Mouse (Mus musculus) cerebral cortex, adult 2 months (tissue): ENCODE results near the gene Sirt5.

ENCODE experiments used
- WGBS: fragments of 180-500 bp; shearing (Covaris S2); methylation state at CpG from one replicate; pipeline ENCODE4 v1.1.7; 2018; 5-methylcytosine and 5-hydroxymethylcytosine counted together

Gene Sirt5

DNA sequence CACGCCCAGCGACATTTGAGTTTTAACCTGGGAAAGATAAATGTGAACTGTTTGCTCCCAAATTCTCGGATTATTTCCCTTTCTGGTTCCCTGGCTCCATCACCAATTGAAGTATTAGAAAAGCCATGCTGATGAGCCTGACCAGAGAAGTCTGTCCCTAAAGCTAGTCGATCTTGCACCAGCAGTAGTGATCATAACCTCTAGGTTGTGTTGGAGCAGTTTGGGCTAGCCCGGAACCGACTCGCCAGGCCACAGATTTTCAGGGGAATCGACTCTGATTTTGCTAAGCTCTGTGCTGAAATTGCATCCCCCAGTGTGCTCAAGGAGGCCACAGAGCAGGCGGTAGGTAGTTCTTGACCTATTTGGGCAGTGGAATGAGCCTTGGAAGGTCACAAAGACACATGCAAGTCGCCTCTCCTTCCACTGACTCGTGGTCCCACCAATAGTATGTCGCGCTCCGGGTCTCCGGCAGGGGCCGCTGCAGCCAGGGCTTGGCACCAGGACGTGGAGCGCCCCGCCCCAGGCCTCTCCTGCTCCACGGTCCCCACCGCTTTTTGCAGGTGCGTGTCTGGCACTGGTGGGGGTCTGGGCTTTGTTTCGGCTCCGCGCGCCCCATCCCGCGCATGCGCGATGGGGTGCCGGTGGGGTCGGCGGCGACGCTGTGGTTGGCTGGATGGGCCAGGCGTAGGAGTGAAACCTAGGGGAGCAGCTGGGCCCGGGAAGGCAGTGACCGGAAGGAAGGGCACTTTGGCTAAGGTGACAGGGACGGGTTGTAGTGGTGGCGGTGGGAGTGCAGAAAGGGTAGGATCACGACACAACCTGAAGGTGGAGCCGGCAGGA lies at the start of gene Sirt5:
Gene Sirt5, plus strand, starts transcription at position 512 of the 840 bp plus-strand sequence.
- 14% methylated on average over 42 of the region's 42 CpGs for WGBS

DNA sequence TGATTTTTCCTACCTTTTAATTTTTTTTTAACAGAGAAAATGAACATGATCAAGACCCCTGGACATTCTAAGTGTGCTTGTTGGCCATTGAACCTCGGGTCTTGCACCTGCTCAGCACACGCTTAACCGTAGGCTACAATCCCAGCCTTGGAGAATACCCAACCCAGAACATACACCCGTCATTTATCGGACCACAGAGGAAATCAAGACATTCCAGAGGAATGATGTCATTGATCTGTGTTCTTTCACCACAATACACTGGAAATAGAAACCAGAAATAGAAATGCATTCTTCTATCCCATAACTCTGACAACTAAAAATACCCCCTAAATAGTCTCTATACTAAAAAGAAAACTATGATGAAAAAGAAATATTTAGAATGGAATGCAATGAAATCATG lies 47.9 kb upstream of the Sirt5 start:
- 67% methylated on average over 5 of the region's 5 CpGs for WGBS

DNA sequence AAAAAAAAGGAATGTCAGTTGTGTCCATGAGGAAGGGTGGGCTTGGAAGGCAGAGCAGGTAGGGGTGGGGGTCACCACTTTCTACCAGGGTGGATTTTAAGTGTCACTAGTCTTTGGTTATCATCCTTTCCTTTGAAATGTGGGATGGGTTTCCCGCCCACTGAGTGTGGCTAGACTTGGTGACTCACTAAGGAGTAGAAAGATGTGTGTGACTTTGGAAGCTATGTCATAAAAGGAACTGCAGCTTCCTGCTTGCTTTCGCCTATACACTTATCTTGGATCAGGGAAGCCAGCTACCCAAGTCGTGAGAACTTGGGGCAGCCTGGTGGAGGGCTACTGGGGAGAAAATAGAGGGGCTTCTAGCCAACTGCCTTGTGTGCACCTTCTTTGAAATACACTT lies 45.9 kb upstream of the Sirt5 start:
- 57% methylated on average over 3 of the region's 3 CpGs for WGBS

DNA sequence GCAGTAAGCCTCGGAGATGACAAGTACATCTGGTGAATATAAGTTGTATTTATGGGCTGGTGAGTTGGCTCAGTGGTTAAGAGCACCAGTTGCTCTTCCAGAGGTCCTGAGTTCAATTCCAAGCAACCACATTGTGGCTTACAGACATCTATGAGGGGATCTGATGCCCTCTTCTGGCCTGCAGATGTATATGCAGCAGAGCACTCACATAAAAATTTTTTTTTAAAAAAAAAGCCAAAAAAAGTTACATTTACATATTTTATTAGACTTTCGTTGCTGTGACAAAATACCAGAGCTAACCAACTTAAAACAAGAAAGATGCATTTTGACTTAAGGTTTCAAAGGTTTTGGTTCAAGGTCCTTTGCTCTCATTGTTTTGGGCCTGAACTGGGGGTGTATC lies 43.8 kb upstream of the Sirt5 start:
- 85% methylated on average over 2 of the region's 2 CpGs for WGBS

DNA sequence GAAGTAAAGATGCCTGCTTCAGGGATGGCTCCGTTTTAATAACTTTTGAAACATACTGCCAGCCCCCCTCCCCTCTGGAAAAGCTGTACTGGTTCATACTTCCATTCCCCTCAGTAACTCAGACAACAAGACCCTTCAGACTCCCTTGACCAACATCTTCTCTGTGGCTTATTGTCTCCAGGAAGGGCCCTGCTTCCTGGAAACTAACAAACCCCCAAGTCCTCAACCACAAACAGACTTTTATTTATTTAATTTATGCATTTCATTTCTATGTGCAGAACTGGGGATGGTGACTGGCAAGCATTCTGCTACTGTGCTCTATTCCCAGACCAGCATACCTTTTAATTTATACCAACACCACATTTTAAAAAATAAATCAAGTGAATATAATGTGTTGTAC lies 39.9 kb upstream of the Sirt5 start:
- WGBS, result 68% methylated on average over 1 of the region's 1 CpGs

DNA sequence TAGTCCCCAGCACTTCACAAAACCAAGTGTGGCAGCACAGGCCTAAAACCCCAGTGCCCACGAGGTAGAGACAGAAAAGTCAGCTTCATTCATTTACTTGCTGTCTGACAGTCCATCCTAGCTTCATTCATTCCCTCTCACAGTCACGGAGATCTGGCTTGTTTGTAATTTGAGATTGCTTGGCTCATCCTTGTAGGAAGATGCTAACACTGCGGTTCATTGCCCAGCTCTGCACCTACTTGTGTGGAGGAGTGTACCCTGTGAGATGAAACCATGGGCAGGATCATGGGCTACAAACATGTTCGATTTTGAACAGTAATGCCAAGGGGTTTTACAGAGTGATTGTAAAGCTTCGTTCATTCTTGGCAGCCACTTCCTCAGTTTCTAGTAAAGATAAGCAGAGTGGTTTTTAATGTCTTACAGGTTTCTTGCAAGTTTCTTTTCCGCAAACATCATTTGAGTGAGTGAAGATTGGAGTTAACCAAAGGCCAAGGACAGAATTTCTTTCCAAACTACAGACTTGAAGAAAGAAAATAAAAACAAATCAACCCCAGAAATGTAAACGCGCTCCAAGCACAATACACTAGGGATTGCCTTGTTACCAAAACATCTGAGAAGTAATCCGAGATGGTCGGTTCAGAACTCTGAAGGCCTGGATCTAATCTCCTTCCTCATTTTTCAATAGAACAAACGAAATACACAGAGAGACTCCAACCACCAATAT lies 33.4 kb upstream of the Sirt5 start:
- whole genome bisulfite sequencing, result 75% methylated on average over 11 of the region's 11 CpGs

DNA sequence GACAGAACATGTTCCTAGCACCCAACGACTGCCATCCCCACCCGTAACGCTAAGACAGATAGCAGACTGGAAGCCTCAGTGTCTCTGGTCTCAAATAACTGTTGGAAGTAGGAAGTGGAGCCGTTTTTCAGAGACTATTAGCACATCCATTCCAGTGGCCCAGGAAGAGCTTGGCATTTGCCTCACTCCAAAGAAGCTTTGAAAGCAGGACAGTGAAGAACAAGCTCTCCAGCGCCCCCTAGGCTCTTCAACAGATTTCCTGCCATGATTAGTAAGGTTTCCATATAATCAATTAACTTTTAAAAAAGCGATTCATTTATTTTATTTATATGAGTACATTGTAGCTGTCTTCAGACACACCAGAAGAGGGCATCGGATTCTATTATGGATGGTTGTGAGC lies 32.7 kb upstream of the Sirt5 start:
- WGBS, result 49% methylated on average over 7 of the region's 7 CpGs

DNA sequence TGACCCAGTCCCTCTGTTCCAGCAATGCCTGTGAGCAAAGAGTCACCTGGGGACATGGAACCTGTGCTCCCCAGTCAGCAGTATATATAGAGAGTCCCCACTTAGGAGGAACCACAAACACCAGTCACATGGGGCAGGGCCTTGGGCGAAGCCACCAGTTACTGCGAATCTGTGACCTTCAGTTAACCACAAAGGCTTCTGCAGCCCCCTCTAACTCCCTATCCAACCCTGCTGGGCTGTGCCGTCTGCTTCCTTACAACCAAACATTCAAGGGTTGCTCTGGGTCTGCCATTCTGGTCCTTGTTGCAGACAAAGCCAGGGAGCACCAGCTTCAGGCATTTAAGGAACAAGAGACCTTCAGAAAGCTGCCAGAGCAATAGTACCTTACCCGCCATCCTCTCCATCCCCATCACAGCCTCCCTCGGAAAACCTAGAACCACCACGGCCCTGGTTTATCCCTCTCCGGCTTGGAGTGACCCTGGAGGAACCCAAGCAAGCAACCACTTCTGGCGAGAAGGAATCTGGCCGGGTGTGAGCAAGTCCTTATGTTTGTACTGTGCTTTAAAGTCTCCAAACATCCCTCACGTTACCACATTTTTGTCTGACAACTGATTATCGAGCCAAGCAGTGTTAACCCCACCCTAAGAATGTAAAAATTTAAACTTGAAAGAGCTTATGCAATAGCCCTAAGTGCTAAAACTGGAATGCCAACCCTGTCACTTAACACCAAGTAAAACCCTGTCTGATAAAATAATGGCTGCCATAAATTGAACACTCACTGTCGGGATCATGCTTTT lies 28.7 kb upstream of the Sirt5 start:
- WGBS, result 75% methylated on average over 12 of the region's 12 CpGs

DNA sequence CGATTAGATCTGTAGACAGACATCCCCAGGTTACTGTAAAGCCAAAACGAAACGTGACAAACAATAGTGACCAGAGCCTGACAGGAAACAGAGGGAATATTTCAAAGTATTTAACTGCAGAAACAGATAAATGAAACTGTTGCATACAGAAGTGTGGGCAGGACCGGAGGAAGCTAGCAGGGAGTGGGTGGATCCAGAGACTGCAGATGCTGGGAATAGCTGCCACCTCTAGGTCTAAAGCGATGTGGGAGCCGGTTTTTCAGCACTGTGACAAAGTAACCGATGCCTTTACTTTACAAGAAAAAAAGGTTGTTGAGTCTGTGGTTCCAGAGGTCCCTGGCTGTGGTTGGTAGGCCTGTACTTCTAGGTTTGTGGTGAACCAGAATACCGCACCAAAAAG lies 27.3 kb upstream of the Sirt5 start:
- WGBS, result 71% methylated on average over 8 of the region's 8 CpGs

DNA sequence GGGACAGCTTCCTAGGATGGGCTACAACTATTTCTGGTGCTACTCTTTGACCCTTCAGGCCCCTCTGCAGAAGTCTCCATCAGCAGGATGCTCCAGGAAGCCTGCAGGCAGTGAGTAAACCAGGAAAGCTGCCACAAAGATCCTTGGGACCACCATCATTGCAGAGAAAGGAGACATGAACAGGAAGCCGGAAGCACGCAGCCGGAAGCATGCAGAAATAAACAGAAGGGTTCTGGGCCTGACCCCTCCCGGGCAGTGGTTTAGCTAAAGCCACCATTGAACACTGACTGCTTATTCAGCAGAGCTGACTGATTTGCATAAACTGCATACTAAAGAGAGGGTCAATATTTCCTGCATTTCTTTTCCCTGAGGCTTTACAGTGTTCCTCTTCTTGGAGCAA lies 26.7 kb upstream of the Sirt5 start:
- WGBS, result 69% methylated on average over 4 of the region's 4 CpGs

DNA sequence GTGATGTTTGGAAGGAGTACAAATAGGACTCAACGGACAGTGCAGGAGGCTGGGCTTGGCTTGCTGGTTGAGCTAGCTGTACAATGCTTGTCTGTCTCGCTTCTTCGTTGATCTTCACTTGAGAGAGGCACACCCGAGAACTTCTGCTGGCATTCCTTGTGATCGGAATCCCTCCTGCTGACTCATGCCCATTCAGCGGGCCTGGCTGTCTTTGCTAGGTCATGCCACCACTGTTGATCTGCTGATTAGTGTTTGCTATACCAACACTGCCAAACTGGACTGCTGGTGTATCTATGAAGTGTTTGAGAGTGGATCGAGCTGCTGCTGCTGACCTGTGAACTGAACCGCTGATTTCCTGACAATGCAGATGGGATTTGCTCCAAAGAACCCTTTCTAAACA lies 15.9 kb upstream of the Sirt5 start:
- WGBS, result 90% methylated on average over 8 of the region's 8 CpGs

DNA sequence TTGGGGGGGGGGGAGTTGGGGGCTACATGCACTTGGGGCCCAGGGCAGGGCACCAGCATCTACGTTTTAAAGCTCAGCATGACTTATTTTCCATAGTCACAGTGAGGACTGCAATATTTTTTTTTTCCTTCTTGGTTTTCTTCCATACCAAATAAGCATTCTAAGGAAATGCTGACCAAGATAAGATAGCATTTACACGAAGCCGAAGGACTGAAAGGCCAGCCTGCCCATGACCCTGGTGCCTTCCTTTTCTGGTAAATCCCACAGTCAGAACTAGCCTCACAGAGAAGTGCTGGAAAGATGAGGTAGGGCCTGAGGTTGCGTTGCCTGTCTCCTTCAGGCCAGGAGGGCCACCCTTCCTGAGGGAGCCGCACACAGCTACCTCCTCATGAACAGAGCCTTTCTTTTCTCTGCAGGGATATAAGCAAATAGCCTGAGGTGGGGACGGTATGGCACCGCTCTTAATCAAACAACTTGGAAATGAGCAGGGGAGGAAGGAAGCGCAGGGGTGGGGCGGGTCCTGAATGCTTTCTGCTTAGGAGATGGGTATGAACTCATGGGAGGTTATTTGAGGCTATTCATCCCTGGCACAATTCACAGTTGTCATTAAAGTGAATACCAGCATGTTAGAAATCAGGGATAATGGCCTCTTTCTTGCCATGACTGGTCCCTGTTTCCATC lies 14.7 kb upstream of the Sirt5 start:
- WGBS, result 75% methylated on average over 9 of the region's 9 CpGs

DNA sequence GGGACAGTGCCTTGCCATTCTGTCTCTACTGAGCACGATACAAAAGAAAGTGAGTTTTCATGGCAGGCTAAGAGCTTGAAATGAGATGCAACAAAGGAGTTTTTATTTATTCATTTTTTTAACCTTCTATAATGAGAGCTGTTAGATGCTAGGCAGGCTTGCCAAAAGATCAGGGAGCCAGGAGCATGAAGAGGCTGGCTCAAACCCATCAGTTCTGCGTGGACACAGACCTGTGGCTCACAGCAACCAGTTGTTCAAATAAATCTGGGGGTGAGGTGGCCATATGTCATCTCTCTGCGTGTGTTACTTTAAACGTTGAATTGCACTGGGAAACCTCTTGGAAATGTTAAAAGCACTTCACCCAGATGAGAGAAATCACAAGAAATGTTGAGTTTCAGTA lies 11.9 kb upstream of the Sirt5 start:
- 36% methylated on average over 4 of the region's 4 CpGs for whole genome bisulfite sequencing

DNA sequence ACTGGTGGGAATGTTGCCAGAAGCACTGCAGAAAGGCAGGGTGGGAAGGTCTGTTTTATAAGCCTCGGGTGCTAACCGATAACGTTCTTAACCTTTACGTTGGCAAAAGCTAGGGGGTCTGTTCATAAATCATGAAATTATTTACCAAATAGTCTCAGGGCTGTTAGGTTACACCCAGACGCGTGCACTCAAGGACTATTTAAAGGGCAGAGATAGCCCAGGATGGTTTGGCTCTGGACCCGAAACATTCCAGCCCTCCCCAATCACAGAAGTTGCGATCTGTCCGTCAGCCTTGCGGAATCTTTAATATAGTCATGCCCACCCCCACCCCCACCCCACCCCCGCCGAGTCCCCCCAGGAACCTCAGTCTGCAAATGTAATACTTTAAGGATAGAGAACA lies 10.9 kb upstream of the Sirt5 start:
- 91% methylated on average over 12 of the region's 12 CpGs for WGBS

DNA sequence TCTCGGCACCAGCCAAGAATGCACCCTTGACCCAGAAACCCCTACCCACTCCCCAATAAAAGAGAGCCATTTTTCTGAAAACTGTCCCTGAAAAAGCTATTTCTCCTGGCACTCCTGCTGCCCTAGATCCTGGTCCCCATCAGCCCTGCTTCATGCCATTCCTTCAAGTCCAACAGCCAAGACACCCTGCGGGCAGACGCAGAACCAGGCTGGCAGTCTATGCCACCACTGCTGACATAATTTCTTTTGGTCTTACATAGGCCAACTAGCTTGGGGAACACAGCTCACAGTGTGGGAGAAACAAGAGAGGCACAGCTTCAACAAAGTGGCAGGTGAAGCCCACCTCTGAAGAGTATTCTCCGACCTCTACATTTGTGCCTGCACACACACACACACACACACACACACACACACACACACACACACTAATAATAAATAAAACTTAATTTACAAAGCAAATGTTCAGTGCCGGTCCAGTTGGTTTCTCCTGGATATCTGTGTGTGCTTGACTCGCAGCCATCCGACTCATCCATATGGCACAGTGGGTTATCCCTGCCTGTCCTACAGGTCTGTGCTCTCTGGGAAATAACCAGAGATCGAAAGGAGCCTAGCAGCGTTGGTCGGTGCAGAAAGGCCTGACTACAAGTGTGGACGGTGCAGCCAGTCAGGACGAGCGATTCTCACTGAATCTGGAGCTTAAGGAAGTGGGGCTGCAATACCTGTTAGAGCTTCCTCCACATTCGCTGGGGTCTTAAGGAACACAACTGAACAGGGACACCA lies 8.8 kb upstream of the Sirt5 start:
- 91% methylated on average over 14 of the region's 14 CpGs for WGBS

DNA sequence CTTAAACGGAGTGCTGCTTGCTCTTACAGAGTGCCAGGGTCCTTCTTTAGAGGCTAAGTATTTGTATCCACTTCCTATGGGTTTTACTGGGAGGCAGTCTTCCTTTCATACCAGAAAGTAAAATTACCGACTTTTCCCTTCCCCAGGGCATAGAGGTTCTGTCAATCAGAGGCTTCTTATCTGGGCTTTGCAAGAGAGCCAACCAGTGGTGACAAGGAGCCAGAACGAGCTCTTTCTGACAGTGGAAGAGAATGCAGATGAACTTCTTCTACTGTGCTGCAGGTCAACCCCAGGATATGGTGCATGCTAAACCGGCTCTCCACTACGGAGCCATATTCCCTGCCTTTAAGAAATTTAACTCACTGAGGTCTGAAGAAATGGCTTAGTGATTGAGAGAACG lies 4.8 kb upstream of the Sirt5 start:
- WGBS, result 77% methylated on average over 6 of the region's 6 CpGs

DNA sequence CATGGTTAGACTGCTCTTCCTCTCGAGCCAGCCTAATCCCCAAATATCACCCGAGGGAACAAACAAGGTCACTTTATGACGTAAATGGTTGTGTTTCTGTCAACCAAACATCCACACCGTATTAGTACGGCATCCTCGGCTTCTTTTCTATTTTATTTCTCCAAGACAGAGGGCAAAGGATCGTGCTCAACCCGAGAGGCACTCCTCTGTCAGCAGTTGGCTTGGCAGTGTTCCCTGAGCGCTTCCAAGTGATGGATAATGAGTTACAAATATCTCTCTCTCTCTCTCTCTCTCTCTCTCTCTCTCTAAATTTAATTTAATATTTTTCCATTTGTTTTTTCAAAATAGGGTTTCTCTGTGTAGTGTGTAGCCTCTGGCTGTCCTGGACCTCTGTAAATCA lies 2.9 kb upstream of the Sirt5 start:
- WGBS, result 83% methylated on average over 9 of the region's 9 CpGs

DNA sequence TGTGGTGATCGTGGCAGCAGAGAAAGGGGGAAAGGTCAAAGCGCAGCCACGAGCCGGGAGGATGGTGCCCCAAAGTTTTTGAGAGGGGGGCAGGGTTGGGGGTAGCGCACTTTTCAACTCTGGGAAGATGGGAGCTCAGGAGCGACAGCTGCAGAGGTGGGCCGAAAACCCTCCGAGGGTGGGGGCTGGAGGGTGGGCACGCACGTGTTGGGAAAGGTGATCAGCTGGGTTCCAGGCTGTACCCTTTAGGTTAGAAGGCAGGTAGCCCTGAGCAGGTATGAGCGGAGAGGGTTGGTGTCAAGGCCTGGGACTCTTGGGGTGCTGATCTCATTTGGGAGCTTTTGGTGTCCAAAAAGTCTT lies 509 bp downstream of the Sirt5 start:
- WGBS, result 7% methylated on average over 11 of the region's 11 CpGs

DNA sequence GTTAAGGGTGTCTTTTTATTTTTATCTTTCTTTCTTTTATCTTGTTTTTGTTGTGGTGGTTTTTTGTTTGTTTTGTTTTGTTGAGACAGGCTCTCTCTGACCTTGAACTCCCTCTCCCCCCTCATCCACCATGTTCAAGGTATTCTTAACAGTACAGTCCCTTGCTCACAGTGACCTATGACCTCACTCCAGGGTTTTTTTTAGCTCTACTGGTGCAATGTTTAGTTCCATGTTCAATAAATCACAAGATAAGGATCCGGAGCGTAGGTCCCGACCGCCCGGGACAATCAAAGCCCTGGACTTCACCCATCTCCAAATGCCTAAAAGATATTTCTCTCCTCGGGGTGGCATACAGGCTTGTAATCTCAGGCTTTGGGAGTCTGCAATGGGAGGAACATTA lies 4.8 kb downstream of the Sirt5 start:
- 97% methylated on average over 6 of the region's 6 CpGs for WGBS

DNA sequence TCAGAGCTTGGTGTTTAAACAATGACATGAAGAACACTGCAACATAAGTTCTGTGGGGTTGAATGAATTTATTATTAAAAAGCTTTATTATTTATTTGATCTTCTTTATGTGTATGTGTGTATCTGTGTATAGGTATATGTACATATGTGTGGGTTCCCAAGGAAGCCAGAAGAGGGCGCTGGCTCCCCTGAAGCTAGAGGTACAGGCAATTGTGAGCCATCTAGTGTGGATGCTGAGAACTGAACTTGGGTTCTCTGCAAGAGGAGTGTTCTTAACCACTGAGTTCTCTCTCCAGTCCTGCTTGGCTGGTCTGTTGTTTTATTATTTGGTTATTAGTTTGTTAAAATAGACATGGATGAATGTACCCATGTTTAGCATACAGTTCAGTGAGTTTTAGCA lies 7.6 kb downstream of the Sirt5 start:
- WGBS, result 92% methylated on average over 1 of the region's 1 CpGs

DNA sequence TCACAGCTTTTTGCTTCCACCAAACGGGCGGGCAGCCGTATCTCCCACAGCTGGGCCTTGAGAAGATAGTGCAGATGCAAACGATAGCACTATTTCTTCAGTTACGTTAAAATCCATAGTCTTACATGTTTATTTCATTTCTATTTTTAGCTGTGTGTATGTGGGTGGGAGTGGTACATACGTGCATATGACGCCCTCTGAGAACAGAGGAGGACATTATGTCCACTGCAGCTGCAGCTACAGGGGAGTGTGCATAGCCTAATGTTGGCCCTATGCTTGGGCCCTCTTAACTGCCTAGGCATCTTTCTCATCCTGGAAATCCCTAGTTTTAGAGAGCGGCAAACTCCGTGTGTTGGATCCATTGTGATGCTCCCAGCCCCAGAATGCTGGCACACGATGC lies 8.9 kb downstream of the Sirt5 start:
- 78% methylated on average over 10 of the region's 10 CpGs for WGBS
